Mouse (Mus musculus): Measurements from ENCODE around the gene Cisd3.

Cisd3 gene

GRCm38 (mm10) chr11:97663528-97664338 lies 21.9 kb upstream of the Cisd3 start:
- DNase-seq (ENCODE audit: low spot score): no peak

GRCm38 (mm10) chr11:97664339-97664665 lies 21.3 kb upstream of the Cisd3 start:
- DNase-seq (ENCODE audit: low spot score): no peak

- DNase-seq (ENCODE audit: low spot score): no peak
These were observed 20.8 kb upstream of the Cisd3 start for GRCm38 (mm10) chr11:97664771-97665240.

- no peak for DNase-seq (ENCODE audit: low spot score)
These were observed 20.2 kb upstream of the Cisd3 start for GRCm38 (mm10) chr11:97665431-97665830.

GRCm38 (mm10) chr11:97666221-97666620 lies 19.4 kb upstream of the Cisd3 start:
- DNase-seq (ENCODE audit: low spot score): no peak

GRCm38 (mm10) chr11:97666794-97667193 lies 18.8 kb upstream of the Cisd3 start:
- DNase-seq (ENCODE audit: low spot score): no peak

GRCm38 (mm10) chr11:97668160-97668559 lies 17.5 kb upstream of the Cisd3 start:
- no peak for DNase-seq (ENCODE audit: low spot score)

GRCm38 (mm10) chr11:97669268-97669667 lies 16.4 kb upstream of the Cisd3 start:
- DNase-seq (ENCODE audit: low spot score): no peak

GRCm38 (mm10) chr11:97669829-97670228 lies 15.8 kb upstream of the Cisd3 start:
- DNase-seq (ENCODE audit: low spot score): no peak

GRCm38 (mm10) chr11:97670234-97671176 lies 15.1 kb upstream of the Cisd3 start:
- no peak for DNase-seq (ENCODE audit: low spot score)

GRCm38 (mm10) chr11:97671177-97671527 lies 14.5 kb upstream of the Cisd3 start:
- no peak for DNase-seq (ENCODE audit: low spot score)

GRCm38 (mm10) chr11:97673148-97673547 lies 12.5 kb upstream of the Cisd3 start:
- DNase-seq (ENCODE audit: low spot score): no peak

GRCm38 (mm10) chr11:97676050-97676754 lies 9.4 kb upstream of the Cisd3 start:
- no peak for DNase-seq (ENCODE audit: low spot score)

GRCm38 (mm10) chr11:97677381-97677780 lies 8.2 kb upstream of the Cisd3 start:
- DNase-seq (ENCODE audit: low spot score): no peak

GRCm38 (mm10) chr11:97677842-97678241 lies 7.8 kb upstream of the Cisd3 start:
- DNase-seq (ENCODE audit: low spot score): no peak

- DNase-seq (ENCODE audit: low spot score): no peak
These were observed 7.3 kb upstream of the Cisd3 start for GRCm38 (mm10) chr11:97678301-97678700.

- no peak for DNase-seq (ENCODE audit: low spot score)
These were observed 5.2 kb upstream of the Cisd3 start for GRCm38 (mm10) chr11:97680430-97680829.

GRCm38 (mm10) chr11:97682504-97683055 lies 3.0 kb upstream of the Cisd3 start:
- no peak for DNase-seq (ENCODE audit: low spot score)

GRCm38 (mm10) chr11:97684063-97684680 lies 1.5 kb upstream of the Cisd3 start:
- DNase-seq (ENCODE audit: low spot score): no peak

- DNase-seq (ENCODE audit: low spot score): no peak
These were observed 860 bp upstream of the Cisd3 start for GRCm38 (mm10) chr11:97684766-97685165.

- DNase-seq (ENCODE audit: low spot score): no peak
These were observed 789 bp downstream of the Cisd3 start for GRCm38 (mm10) chr11:97686322-97686908.

Measured in c-Kit-positive CD71-positive TER-119-positive erythroid progenitor cells, embryonic 14.5 days (primary cell).